Mouse (Mus musculus) cerebellum, postnatal 10 days (tissue): ENCODE results near the gene Slc9a3r1.

Experiments
- DNase-seq, 2 experiments: peaks; one replicate each; pipeline ENCODE4 v3.0.0; 2021; ENCODE audit warnings: mixed read lengths in 2 of 2

Gene Slc9a3r1

DNA sequence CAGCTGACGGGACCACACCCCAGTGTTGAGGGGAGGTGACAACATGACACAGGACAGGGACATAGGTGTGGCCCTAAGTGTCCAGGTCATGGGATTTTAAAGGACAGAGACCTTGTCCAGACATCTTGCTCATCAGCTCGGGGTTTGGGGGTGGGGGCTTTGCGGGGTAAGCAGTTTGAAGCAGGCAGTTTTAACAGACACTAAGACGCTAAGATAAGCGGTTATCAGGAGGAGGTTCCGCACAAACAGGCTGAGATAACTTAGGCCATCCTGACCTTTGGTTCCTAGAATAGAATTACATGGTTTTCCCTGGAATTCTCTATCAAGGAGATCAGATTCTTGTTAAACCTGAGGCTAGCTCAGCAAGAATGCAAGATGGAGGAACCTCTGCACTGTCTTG is 31.6 kb downstream of the Slc9a3r1 start:
- DNase-seq: no peak

DNA sequence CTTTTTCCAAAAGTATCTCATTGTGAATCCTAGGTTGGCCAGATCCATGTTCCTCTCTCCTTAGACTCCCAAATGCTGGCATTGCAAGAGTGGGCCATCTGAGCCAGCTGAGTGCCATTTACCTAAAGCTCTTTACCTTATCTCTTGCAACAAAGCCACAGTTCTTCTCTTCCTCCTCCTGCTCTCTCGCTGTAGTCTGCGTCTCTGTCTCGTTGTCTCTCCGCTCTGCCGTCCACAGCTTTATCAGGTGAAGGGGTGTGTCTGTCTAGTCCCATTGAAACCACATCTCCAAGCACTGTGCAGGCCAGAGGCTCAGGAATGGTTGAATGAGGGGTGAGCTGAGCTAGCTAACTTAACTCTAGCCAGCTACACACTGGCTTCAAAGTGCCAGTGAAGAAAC is 32.8 kb downstream of the Slc9a3r1 start:
- DNase-seq: no peak

DNA sequence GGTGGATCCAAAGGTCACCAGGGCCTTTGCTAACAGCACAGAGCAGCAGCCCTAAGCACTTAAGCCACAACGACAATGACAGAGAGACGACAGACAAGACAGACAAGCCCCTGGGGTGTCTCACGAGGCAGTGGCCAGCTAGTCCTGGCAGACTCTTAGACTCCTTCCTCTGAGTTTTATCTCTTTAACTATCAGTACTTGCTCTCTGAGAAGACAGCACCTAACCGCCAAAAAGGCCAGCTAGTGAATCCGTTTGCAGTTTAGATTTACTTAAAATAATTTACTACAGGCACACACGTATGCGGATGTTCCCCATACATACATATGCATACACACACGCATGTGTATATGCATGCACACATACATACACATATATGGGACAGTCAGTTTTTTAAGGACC is 34.4 kb downstream of the Slc9a3r1 start:
- no peak for DNase-seq

DNA sequence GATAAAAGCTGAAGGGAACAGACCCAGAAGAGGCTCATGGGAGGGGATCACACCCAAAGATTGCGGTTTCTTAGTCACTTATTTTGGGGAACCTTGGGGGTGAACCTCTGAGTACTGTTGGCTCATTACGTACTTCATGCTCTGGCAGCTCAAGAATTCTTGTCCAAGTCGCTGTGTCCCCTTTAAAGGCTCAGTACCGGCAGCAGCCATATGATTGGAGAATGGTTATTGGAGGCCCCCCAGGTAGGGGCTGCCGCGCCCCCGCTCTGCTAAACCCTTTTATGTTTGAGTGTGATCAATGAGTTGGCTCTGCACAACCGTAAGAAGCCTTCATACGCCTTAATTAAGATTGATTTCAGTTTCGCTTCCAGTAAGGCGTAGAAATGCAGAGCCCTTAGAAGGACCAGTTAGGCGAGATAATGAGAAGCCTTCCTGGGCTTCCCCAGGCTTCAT is 35.8 kb downstream of the Slc9a3r1 start:
- no peak for DNase-seq

DNA sequence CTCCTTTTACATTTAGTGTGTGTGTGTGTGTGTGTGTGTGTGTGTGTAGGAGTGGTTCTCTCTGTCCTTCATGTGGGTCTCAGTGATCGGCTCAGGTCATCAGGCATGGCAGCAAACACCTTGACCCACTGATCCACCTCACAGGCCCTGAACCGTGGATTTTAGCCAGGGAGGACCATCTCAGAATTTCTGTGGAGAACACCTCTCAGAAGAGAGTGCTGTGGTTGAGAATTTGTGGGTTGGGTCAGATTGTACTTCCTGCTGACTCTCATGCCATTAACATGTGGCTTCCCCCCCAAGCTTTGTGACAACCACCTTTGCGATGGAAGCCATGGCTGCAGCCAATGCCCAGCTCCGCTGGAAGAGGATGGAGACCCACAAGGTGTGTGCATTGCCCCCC is 37.4 kb downstream of the Slc9a3r1 start:
- DNase-seq: no peak

DNA sequence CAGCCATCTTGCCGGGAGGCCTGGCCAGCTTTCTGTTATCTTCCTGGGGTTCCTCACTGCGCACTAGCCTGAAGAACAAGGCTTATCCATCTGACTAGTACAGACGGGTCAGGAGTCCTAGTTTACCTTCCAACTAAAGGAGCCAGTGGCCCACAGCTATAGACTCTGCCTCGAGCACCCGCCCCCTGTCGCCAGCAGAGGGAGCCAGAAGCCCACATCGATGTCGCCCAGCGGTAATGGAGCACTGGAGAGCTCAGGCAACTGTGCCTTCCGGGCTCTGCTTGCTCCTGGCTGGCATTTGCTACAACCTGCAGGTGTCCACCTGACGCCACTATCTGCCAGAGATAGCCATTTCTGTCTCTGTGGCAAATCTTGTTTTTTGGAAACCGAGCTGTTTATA is 39.2 kb downstream of the Slc9a3r1 start:
- DNase-seq: peak; percentile 95

DNA sequence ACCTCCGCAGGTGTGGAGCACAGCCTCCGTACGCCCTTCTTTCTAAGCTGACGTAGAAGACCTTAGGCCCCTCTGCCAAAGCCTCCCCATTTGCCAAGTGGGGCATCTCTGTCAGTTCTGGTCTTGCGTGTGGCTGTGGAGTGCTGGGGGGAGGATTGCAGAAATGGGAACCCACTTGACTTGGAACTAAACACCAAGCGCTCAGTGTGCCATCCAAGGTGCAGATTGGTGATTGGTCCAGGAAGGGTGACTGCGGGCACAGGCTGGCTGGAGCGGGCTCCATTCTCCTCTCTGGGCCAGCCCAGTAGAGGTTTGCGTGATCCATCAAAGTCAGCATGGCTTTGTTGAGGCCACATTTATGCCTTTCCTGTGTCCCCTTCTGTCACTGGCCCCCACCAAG is 39.6 kb downstream of the Slc9a3r1 start:
- peak in 1 of 2 experiments; percentile 69 for DNase-seq

DNA sequence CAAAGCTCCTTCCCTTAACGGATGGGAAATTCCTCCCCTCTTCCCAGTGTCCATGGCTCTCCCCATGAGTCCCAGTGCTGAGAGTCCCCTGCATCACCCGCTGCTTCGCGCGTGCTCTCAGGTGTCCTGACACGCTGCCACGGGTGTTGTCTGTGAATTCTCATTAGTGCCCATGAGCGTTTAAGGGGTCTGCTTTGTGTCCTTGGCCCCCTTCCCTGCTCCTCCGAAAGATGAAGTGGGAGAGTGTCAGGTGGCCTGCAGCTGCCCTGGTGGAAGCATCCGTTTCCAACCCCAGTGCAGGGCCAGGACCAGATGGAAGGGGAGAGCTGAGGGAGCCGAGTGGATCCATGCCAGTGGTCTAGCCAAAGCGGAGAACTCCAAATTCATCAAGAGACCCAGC is 45.0 kb downstream of the Slc9a3r1 start:
- DNase-seq: peak; percentile 86 to 90

DNA sequence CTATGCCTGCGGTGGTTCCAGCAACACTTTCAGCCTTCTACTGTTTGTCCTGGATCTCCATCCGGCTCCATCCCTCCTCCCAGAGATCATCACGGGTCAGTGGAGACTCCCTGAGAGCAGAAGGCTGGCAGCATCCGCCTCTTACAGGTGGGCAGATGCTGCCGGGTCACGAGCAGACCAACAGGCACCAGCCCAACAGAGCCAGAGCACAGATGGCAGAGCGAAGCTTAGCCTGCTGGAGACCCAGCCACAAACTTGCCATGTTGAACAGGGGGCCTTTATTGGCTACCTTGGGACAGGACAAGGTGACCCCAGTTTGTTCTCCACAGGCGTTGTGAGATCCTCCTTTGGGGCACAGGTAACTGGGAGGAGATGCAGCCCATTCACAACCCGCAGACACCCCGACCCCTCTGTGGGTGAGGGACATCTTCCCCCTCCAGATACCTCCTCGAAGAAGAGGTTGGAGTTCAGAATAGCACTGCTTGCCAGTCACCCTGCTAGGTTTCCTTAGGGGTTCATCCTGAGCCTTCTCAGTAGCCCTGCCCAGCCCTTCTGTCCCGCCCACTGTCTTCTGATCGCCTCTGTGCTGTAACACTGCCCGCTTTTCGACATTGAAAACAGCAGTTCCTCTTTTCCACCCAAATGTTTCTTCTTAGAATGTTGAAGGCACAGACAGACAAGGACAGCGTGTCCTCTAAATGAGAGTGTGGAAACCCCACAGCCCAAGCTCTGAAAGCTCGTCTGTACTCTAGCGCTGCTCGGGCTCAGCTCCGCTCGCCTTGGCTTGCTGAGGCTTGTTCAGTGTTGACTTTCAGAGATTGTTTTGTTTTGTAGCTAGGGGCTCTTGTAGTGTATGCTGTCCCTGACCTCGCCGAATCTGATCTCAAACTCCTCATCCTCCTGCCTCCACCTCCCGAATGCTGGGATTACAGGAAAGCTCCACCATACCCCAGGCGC is 45.9 kb downstream of the Slc9a3r1 start:
- DNase-seq: peak; percentile 85 to 87

DNA sequence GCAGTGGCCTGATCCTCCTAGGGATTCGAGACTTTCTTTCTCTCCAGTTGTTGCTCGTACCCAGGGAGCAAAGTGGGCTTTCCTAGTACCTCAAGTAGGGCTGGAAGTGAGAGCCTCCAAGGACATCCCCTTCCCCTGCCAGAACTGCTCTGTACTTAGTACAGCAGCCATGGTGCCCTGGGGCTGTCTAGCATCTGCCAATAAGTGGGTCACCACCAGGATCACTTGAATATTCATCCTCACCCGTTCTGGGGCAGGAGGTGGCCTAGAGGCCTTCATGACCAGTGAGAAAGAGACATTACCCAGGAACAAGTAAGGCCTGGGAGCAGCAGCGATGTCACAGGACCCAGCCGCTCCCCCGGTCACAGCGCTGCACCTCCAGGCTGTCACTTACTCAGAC is 46.8 kb downstream of the Slc9a3r1 start:
- DNase-seq: peak in 1 of 2 experiments; percentile 39

DNA sequence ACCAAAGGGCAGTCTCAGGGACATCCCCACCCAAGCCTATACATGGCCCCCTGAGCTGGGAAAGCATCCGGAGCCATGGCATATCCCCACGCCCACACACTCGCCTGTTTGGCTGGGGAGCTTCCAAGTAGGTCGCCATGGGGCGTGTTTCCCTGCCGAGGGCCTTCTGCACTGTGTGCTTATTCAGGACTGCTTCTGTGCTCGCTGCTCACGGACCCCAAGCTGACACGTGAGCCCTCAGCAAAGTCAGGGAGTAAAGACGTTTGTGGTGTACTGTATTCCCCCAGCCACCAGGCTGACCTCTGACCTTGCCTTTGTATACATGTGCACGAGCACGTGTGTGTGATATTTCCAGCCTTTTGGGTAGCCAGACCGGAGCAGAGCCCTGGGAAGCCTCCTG is 49.0 kb downstream of the Slc9a3r1 start:
- peak; percentile 72 to 74 for DNase-seq

DNA sequence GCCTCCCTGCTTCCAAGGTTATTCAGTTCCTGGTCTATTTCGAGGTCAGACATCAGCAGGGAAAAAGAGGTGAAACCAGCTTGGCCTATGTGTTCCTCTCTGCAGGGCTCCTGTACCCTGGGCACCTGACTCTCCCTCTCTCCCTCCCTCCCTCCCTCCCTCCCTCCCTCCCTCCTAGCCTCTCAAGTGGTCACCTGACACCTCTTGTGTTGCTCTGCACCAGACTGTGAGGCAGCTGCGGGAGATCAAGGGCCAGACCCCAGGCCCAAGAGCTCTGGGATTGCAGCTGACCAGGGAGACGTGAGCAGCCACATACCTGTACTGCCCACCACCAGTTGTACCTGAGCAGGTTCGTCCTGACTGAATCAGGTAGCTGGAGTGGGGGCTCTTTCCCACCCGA is 52.0 kb downstream of the Slc9a3r1 start:
- no peak for DNase-seq

DNA sequence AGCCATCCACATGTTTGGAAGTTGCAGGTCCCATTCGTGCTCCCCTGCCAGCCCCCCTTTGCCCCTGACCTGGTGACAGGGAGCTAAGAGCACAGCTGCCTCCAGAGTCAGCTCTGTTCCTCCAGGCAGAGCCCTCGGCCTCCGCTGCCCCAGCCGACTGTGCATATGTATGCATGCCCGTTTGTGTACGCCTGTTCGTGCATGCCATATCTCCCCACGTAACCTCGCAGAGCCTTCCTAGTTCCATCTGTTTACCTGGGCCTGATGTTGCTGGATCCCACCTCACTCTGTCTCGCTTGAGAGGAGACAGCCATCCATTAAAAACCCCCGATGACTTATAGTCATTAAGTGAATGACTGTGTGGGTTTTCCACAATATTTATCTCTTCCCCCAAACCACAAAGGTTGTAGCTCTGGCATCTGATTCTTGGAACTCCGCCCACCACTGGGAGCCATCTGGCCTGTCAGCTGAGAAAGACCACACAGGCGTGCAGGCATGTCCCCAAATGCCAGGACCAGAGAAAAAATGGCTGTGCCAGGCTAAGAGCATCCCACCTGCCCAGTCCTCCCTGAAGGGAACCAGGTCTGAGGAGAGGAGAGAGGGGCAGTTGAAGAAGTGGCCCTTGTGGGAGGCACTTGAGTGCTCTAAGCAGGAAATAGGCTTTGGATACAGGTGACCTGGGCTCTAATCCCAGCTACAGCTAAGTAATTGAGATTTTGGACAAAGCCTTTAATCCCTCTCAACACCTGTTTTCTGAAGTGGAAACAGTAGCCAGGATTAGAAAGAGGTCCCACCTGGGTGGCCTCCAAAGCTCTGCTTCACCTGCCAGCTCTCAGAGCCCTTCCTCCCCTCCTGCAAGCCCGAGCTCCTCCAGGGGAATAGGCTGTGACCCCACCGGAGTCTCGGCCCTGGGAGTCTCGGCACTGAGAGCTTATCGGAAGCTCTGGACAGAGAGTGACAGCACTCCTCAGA is 54.6 kb downstream of the Slc9a3r1 start:
- DNase-seq: peak; percentile 98 to 99

DNA sequence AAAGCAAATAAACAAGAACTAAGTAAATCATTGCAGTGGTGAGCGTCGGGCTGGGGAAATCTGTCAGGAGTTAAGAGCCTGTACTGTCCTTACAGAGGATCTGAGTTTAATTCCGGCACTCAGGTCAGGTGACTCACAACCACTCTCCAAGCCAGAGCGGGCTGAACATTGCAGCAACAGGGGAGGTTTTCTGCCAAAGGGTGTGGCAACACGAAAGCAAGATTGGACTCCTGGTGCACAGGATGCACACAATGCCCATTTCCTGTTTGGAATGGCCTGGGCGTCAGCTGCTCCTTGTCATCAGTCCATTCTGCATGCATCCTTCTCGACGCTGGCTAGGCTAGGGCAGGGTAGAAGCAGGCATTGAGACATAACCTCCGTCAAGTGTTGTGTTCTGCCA is 56.1 kb downstream of the Slc9a3r1 start:
- DNase-seq: peak in 1 of 2 experiments; percentile 44

DNA sequence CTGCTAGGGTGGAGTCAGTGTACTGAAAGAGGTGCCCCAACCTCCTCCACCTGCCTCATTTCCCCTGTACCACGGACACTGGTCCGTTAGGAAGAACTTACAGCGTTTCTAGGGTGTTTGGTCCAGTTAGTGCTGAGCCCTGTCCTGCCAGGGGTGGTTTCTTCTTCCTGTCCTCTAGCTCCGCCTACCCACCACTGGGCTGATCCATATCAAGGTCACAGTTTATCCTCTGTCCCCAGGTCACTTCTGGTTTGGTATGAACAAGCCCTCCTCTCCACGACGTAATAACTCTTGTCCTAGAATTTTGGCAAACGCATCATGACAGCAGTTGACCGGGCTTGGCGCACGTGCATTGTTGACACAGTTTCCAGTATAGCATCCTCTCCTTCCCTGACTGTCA is 56.5 kb downstream of the Slc9a3r1 start:
- peak; percentile 43 to 44 for DNase-seq

DNA sequence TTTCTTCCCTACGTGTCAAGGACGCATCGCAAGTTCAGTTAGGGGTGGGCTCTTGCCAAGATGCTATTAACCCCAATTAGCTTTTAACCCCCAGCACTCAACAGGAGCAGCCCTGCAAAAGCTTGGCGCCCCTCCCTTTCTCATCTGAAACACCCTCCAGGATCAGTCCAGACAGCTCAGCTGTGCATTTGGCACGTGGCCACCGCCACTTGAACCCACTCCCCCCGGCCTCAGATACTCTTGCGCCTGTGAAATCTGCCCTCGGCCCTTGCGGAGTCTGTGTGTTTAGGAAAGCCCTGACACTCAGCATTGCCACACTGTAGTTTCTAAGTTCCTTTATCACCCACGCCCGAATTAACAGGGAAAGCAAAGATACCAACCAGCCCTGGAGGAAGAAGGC is 58.9 kb downstream of the Slc9a3r1 start:
- peak; percentile 85 to 90 for DNase-seq

DNA sequence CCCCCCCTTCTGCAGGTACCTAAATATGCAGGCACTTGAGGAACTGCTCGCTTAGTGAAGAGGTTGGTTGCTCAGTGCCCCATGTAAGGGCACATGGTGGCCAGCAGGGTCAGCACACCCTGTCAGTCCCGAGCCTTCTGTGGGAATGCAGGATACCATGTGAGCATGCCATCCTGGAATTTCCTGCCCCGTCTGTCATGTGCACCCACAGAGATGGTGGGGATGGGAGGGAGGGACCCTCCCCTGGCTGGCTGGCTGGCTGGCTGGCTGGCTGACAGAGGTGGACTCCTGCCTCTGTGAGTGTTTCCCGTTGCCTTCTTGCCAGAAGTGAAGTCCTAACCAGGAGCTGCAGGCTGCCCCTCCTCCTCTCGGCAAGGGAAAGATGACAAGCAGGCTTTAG is 59.4 kb downstream of the Slc9a3r1 start:
- DNase-seq: peak; percentile 60 to 67

DNA sequence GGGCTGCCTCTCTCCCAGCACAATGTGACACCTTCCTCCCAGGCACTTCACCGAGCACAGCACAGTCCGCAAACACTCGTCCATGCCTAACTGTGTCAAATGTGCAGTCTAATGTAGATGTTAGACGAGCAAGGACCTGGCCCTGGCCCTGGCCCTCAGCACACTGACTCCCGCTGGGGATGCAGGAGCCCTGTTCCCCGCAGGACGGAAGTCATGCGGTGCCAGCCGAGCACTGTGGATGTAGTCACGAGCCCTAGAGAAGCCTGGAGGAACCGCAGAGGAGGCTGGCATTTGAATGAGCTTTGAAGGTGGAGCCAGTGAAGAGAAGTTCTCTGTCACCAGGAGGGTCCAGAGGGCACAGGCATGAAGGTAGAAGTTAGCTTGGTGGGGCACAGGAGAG is 60.3 kb downstream of the Slc9a3r1 start:
- DNase-seq: no peak

DNA sequence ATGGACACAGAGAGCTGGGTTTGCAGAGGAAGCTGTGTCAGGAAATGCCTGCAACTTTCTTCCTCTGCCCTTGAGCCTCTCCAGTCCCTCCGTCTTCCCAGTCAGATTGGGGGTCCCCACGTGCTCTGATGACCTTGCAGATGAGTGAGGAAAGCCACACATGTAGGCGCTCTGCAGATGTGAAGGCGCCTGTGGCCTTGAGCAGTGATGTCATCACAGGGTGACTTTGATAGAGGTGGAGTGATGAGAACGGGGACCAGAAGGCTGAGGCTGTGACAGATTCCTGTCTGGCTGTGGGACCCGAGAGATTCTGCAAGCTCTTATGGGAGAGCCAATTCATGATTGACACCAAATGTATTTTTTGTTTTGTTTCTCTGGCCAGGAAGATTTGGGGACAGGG is 60.7 kb downstream of the Slc9a3r1 start:
- DNase-seq: no peak

DNA sequence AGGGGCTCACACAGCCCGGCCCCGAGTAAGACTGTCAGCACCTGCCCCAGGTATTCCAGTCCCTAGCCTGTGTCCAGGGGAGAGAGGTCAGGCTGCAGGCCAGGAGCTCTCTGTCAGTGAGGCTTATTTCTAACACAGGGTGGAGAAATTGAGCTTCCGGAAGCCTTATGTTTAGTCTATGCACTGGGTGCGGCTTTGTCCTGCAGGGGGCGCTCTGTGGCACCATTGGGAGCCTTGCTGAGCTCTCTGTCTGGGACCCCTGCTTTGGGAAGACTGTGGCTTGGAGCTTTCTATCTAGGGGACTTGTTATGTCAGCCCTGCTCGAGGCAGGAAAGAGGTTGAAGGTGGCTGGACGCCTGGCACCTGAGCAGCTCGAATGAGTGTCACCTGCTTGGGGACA is 61.7 kb downstream of the Slc9a3r1 start:
- peak; percentile 74 to 84 for DNase-seq

DNA sequence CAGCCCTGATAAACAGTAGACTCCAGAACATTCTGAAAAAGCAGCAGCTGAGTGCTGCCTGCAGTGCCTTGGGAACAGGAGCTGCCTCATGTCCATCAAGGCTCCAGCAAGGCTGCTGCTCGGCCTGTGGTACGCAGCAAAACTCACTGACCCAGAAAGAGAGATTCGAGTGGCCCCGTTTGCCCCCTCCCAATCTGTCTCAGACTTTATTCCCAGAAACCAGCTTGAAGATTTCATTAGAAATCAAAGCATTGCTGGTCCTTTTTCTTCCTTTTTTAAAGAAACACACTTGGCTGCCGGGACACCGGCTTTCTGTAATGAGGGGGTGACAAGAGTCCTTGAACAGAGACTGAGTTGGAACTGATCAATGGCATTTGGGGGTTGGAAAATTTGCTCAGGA is 62.2 kb downstream of the Slc9a3r1 start:
- DNase-seq: no peak

DNA sequence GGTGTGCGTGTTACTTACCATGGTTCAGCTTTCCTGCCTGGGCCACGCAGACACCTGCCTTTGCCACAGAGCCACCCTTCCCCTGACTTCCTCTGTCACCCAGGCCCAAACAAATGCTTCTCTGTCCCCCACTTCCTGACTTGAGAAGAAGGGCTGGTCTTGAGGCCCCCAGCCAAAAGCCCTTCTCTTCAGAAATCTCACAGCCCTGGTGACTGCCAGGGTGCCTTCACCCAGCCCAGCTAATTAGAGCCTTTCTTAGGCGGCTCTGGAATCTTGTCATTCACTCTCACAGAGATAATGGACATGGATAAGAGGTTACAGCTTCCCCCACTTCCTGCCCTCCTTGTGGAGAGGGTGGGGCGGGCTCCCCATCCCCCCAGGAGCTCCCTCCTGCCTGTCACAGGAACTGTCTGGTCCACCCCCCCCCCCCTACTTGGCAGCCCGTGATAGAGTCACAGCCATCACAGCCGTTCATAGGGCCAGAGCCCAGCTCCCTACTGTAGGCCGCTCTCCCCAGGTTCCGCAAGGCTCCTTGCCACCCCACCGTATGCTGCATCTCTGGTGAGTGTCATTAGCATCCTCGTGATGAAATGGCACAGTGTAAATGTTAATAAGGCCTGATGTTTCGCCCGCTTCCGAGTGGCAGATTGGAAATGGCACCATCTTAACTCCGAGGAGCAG is 63.8 kb downstream of the Slc9a3r1 start:
- peak; percentile 71 to 79 for DNase-seq

DNA sequence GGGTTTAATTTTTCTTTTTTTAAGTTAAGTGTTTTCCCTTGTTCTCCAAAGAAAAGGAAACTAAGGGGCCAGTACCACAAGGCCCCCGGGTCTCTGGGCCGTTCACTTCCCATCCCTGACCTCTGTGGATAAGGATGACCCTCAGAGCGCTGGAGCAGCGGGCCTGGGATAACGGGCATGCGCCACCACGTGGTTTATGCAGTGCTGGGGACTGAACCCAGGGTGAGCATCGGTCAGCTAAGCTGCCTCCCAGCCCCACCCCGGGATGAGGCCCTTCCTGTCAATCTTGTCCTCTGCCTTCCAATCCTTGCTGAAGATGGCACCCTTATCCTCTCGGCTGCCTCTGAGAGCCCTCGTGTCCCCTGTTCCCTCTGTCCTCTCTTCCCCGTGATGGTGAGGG is 64.5 kb downstream of the Slc9a3r1 start:
- DNase-seq: peak; percentile 50 to 59
